Mouse (Mus musculus) heart, postnatal 0 days (tissue): ENCODE results near the gene Hist1h3d. TPM values are rescaled to one million over a fixed set of nuclear protein-coding genes. Genes with fewer than 3 reads are reported as not detected.
"Not testable (repeated sequence)": the region's sequence is repeated elsewhere in the genome, so short reads cannot be mapped to it uniquely, and the experiment has no call there.

Experiments
- ATAC-seq: fragments of 200-750 bp; cut with Nextera tagmentation; 2 replicates; pipeline ENCODE4 v1.8.0; 2017; ENCODE audit warnings: low read depth, moderate number of reproducible peaks, moderate library complexity; ENCODE audit not compliant: insufficient read depth
- DNase-seq: peaks from one replicate; pipeline ENCODE4 v3.0.0-alpha.2; 2016; ENCODE audit warnings: low spot score
- H3K27ac ChIP-seq: fragments of 300-500 bp; sonication (generic); 2 replicates; pipeline ENCODE4 v1.5.1; 2014; ENCODE audit warnings: low read depth, mild to moderate bottlenecking
- H3K27me3 ChIP-seq: fragments of 300-500 bp; sonication (generic); 2 replicates; pipeline ENCODE4 v1.6.1; 2014; ENCODE audit warnings: low read length, mixed read lengths; ENCODE audit not compliant: control insufficient read depth, insufficient read depth
- H3K36me3 ChIP-seq: fragments of 300-500 bp; sonication (generic); replicated peaks from 2 replicates; pipeline ENCODE4 v1.6.1; 2014; ENCODE audit warnings: low read length, mixed read lengths; ENCODE audit not compliant: control insufficient read depth, insufficient read depth
- H3K4me1 ChIP-seq: fragments of 300-500 bp; sonication (generic); 2 replicates; pipeline ENCODE4 v1.6.1; 2014; ENCODE audit warnings: antibody characterized with exemption; ENCODE audit not compliant: control insufficient read depth, insufficient read depth
- H3K4me2 ChIP-seq: fragments of 300-500 bp; sonication (generic); 2 replicates; pipeline ENCODE4 v1.6.1; 2014; ENCODE audit warnings: low read depth, mild to moderate bottlenecking, low read length, moderate library complexity
- H3K4me3 ChIP-seq: fragments of 300-500 bp; sonication (generic); 2 replicates; pipeline ENCODE4 v1.5.1; 2014; ENCODE audit warnings: low read depth, low read length
- H3K9ac ChIP-seq: fragments of 300-500 bp; sonication (generic); replicated peaks from 2 replicates; pipeline ENCODE4 v1.6.1; 2014; ENCODE audit warnings: low read depth, low read length, mixed read lengths
- H3K9me3 ChIP-seq: fragments of 300-500 bp; sonication (generic); replicated peaks from 2 replicates; pipeline ENCODE4 v1.6.1; 2016; ENCODE audit warnings: low read length; ENCODE audit not compliant: control insufficient read depth
- CTCF ChIP-seq: IDR thresholded peaks from 2 replicates; pipeline ENCODE4 v1.5.1; 2016; ENCODE audit warnings: antibody characterized with exemption, control low read depth, low read depth
- EP300 ChIP-seq: IDR thresholded peaks from 2 replicates; pipeline ENCODE4 v1.6.1; 2016; ENCODE audit warnings: antibody characterized with exemption, low read depth
- WGBS: fragments of 180-500 bp; shearing (Covaris S2); extraction: QIAGEN DNeasy Blood & Tissue Kit; methylation state at CpG from one replicate; pipeline ENCODE4 v1.1.7; 2014; 5-methylcytosine and 5-hydroxymethylcytosine counted together
- polyA plus RNA-seq: library from polyadenylated mRNA; unstranded; fragments of >200 nt; fragmentation: Nextera tagmentation; extraction: Ambion mirVana; gene quantifications from 2 replicates; pipeline ENCODE4 v1.2.1, GENCODE M21; 2015
- total RNA-seq: library from RNA; depleted of rRNA; stranded (reverse); fragments of >200 nt; gene quantifications from 2 replicates; pipeline ENCODE4 v1.2.3, GENCODE M21; 2014; ENCODE audit warnings: low replicate concordance

Gene Hist1h3d
- total and polyA plus RNA-seq, 2 experiments from 2014 or later: 1.2 to 116 TPM

- Histone ChIP-seq H3K9ac (peak overlapping the region; percentile 82), H3K4me1 (peaks cover 24% of the 10 kb centered on the region; the same call in 1 of the 2 replicates), H3K27ac (peak overlapping the region; percentile 99), H3K9me3 (no peaks in the 10 kb centered on the region), H3K4me2 (peak overlapping the region; percentile 74), H3K36me3 (no peaks in the 10 kb centered on the region), H3K4me3 (peak overlapping the region; percentile 62), H3K27me3 (no peaks in the 10 kb centered on the region)
- no peak for TF ChIP-seq CTCF
- TF ChIP-seq EP300: no peak
- DNase-seq (peak; percentile 74), ATAC-seq (peak; percentile 31; the same call in 1 of the 2 replicates)
- WGBS: under 1% methylated on average over 21 of the region's 21 CpGs
Observed at GRCm38 (mm10) chr13:23585029-23585441, 9.5 kb downstream of the Hist1h3d start.

- H3K9me3 ChIP-seq, H3K27me3 ChIP-seq, H3K36me3 ChIP-seq: not testable (repeated sequence)
- H3K27ac ChIP-seq: peak overlapping the region; percentile 99
- under 1% methylated on average over 23 of the region's 36 CpGs for WGBS
- H3K4me3 ChIP-seq: peak overlapping the region; percentile 62
- 0 out of 2 replicates have a peak, but pooled peaks have one; percentile 43 for TF ChIP-seq EP300
- ATAC-seq: peak; percentile 78
- H3K4me2 ChIP-seq: peak overlapping the region; percentile 74
- peak; percentile 97 for DNase-seq
- H3K9ac ChIP-seq: peak overlapping the region; percentile 82
- peaks cover 24% of the 10 kb centered on the region; the same call in 1 of the 2 replicates for H3K4me1 ChIP-seq
Observed at GRCm38 (mm10) chr13:23585442-23586098, 10.0 kb downstream of the Hist1h3d start.

- H3K4me2 ChIP-seq: peak overlapping the region; percentile 74
- no peaks in the 10 kb centered on the region for H3K9me3 ChIP-seq
- DNase-seq: peak; percentile 14
- no peaks in the 10 kb centered on the region for H3K36me3 ChIP-seq
- TF ChIP-seq CTCF: no peak
- TF ChIP-seq EP300: no peak
- no peak for ATAC-seq
- 2% methylated on average over 22 of the region's 22 CpGs for WGBS
- peak overlapping the region; percentile 64 for H3K9ac ChIP-seq
- H3K4me1 ChIP-seq: peaks cover 24% of the 10 kb centered on the region; the same call in 1 of the 2 replicates
- H3K4me3 ChIP-seq: peak overlapping the region; percentile 62
- H3K27ac ChIP-seq: peak overlapping the region; percentile 99
- no peaks in the 10 kb centered on the region for H3K27me3 ChIP-seq
Observed at GRCm38 (mm10) chr13:23586099-23586939, 10.8 kb downstream of the Hist1h3d start.

- no peak for TF ChIP-seq EP300
- TF ChIP-seq CTCF: no peak
- peak; percentile 5 for DNase-seq
- peak overlapping the region; percentile 74 for H3K4me2 ChIP-seq
- H3K9me3 ChIP-seq: no peaks in the 10 kb centered on the region
- H3K9ac ChIP-seq: peak overlapping the region; percentile 64
- peaks cover 21% of the 10 kb centered on the region; the same call in 1 of the 2 replicates for H3K4me1 ChIP-seq
- peak overlapping the region; percentile 99 for H3K27ac ChIP-seq
- 10% methylated on average over 1 of the region's 1 CpGs for WGBS
- no peak for ATAC-seq
- H3K27me3 ChIP-seq: no peaks in the 10 kb centered on the region
- peak overlapping the region; percentile 62 for H3K4me3 ChIP-seq
- H3K36me3 ChIP-seq: no peaks in the 10 kb centered on the region
Observed at GRCm38 (mm10) chr13:23586940-23587225, 11.3 kb downstream of the Hist1h3d start.

GRCm38 (mm10) chr13:23591206-23591605, 15.6 kb downstream of the Hist1h3d start:
- DNase-seq: no peak
- WGBS: 89% methylated on average over 7 of the region's 7 CpGs
- Histone ChIP-seq H3K4me3 (no peak overlapping the region), H3K9me3 (no peaks in the 10 kb centered on the region), H3K36me3 (no peaks in the 10 kb centered on the region), H3K4me2 (no peak overlapping the region), H3K27me3 (no peaks in the 10 kb centered on the region), H3K9ac (no peak overlapping the region), H3K4me1 (0 out of 2 replicates have a peak, but pooled peaks cover 4% of the 10 kb centered on the region), H3K27ac (no peak overlapping the region)
- TF ChIP-seq CTCF (no peak), EP300 (no peak)
- no peak for ATAC-seq

GRCm38 (mm10) chr13:23591886-23592285, 16.3 kb downstream of the Hist1h3d start:
- 64% methylated on average over 7 of the region's 7 CpGs for WGBS
- H3K9me3 ChIP-seq, H3K9ac ChIP-seq, H3K36me3 ChIP-seq, H3K27me3 ChIP-seq, ATAC-seq, H3K27ac ChIP-seq, DNase-seq, H3K4me2 ChIP-seq, H3K4me1 ChIP-seq, H3K4me3 ChIP-seq: not testable (repeated sequence)
